Mouse (Mus musculus): ENCODE measurements around the gene Pnmt.

DNA sequence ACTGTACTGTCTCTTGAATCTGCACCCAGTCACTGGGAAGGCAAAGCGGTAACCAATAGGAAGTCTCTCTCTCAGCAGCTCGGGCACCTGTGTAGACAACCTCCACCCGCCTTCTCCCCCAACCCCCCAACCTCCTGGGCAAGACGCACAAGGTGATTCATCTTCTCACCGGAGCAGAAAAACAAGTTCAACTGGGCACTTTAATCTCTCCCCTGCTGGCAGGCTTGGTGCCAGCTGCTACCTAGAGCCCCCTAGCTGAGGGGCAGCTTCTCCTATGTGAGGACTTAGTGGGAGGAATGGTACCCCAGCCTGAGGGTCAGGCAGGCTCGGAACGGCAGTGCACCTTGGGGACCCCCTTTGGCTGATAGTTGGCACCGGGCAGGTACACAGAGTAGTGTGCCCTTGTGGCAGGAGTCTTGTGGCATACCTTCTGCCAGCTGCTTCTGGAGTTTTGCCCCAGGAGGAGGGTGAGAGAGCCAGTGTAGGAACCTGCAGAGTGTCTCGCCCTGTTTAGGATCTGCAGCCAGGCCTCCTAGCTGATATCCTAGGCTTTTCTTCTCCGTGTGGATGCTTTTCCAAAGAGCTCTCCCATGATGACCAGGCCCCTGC lies 32.8 kb downstream of the Pnmt start:
- TF ChIP-seq CTCF (IDR thresholded peaks at IDR 0.05; ENCODE audit: borderline replicate concordance, extremely low read depth, insufficient read depth, insufficient read length): no peak
- no peak for TF ChIP-seq POLR2A (IDR thresholded peaks at IDR 0.05; ENCODE audit: borderline replicate concordance, extremely low read depth, insufficient read depth, insufficient read length, poor library complexity, severe bottlenecking)

Data from brain, embryonic 14.5 days (tissue).